Mouse (Mus musculus) midbrain, postnatal 0 days (tissue): Measurements from ENCODE around the gene Rnf144a. TPM values are rescaled to one million over a fixed set of nuclear protein-coding genes. Genes with fewer than 3 reads are reported as not detected.

ENCODE experiments used
- ATAC-seq: fragments of 200-750 bp; cut with Nextera tagmentation; 2 replicates; pipeline ENCODE4 v1.8.0; 2017; ENCODE audit warnings: moderate number of reproducible peaks, mild to moderate bottlenecking, moderate TSS enrichment, moderate library complexity; ENCODE audit not compliant: low FRiP score
- DNase-seq: peaks from one replicate; pipeline ENCODE4 v3.0.0-alpha.2; 2015; ENCODE audit warnings: low spot score
- H3K27ac ChIP-seq: fragments of 300-500 bp; sonication (generic); 2 replicates; pipeline ENCODE4 v1.5.1; 2014; ENCODE audit warnings: low read depth, mild to moderate bottlenecking, low read length, mixed read lengths
- H3K27me3 ChIP-seq: fragments of 300-500 bp; sonication (generic); 2 replicates; pipeline ENCODE4 v1.6.1; 2014; ENCODE audit warnings: low read length, control low read depth, mixed read lengths; ENCODE audit not compliant: insufficient read depth
- H3K36me3 ChIP-seq: fragments of 300-500 bp; sonication (generic); 2 replicates; pipeline ENCODE4 v1.6.1; 2014; ENCODE audit warnings: low read length, control low read depth, mixed read lengths; ENCODE audit not compliant: insufficient read depth
- H3K4me1 ChIP-seq: fragments of 300-500 bp; sonication (generic); 2 replicates; pipeline ENCODE4 v1.6.1; 2014; ENCODE audit warnings: mild to moderate bottlenecking, control low read depth, antibody characterized with exemption, low read length, mixed read lengths; ENCODE audit not compliant: insufficient read depth
- H3K4me2 ChIP-seq: fragments of 300-500 bp; sonication (generic); 2 replicates; pipeline ENCODE4 v1.6.1; 2014; ENCODE audit warnings: low read depth, mild to moderate bottlenecking, low read length, mixed read lengths; ENCODE audit not compliant: poor library complexity, severe bottlenecking
- H3K4me3 ChIP-seq: fragments of 300-500 bp; sonication (generic); 2 replicates; pipeline ENCODE4 v1.5.1; 2014; ENCODE audit warnings: low read depth, mild to moderate bottlenecking, low read length, moderate library complexity
- H3K9ac ChIP-seq: fragments of 300-500 bp; sonication (generic); replicated peaks from 2 replicates; pipeline ENCODE4 v1.6.1; 2014; ENCODE audit warnings: mild to moderate bottlenecking, low read length, moderate library complexity, mixed read lengths; ENCODE audit not compliant: poor library complexity, severe bottlenecking
- H3K9me3 ChIP-seq: fragments of 300-500 bp; sonication (generic); 2 replicates; pipeline ENCODE4 v1.6.1; 2016; ENCODE audit warnings: low read length, control low read depth
- CTCF ChIP-seq: IDR thresholded peaks from 2 replicates; pipeline ENCODE4 v1.5.1; 2016; ENCODE audit warnings: antibody characterized with exemption, mild to moderate bottlenecking
- WGBS: fragments of 180-500 bp; shearing (Covaris S2); extraction: QIAGEN DNeasy Blood & Tissue Kit; methylation state at CpG from one replicate; pipeline ENCODE4 v1.1.7; 2014; 5-methylcytosine and 5-hydroxymethylcytosine counted together
- polyA plus RNA-seq: library from polyadenylated mRNA; unstranded; fragments of >200 nt; fragmentation: Nextera tagmentation; extraction: Ambion mirVana; gene quantifications from 2 replicates; pipeline ENCODE4 v1.2.1, GENCODE M21; 2015
- total RNA-seq: library from RNA; depleted of rRNA; stranded (reverse); fragments of >200 nt; gene quantifications from 2 replicates; pipeline ENCODE4 v1.2.3, GENCODE M21; 2014

Gene Rnf144a
- total and polyA plus RNA-seq, 2 experiments from 2014 or later: 22.0 to 32.0 TPM

DNA sequence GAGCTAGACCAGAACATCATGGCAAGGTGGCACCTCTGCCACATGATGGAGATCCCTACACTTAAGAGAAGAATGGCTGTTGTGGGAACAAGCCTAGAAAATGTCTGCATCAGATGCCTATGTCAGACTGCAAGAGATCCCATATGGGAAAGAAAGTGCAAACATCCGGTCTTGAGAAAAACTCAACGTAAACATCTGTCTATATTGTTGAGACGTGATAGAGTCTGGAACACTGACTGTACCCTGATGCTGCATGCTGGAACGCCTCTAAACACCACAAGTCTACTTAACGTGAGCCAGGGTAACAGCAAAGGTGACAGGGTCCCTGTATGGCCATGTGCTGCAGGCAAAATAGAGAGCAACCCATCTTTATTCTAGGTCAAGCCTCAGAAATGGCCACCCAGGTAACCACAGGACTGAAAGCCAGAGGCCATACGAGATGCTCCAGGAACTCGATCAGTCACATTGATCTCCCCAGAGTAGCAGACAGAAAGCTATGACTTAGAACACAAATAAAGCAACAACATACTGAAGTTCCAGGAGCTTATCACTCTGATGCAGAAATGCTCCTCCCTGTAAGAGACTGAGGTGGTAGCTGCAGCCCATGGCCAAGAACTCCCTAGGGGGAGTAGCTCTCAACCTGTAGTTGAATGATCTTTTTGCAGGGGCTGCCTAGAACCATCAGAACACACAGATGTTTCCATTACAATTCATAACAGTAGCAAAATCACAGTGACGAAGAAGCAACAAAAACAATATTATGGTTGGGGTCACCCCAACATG, 38.3 kb downstream of the Rnf144a start:
- 0 out of 2 replicates have a peak, but pooled peaks cover 4% of the 10 kb centered on the region for H3K36me3 ChIP-seq
- H3K4me1 ChIP-seq: no peaks in the 10 kb centered on the region
- DNase-seq (no peak), ATAC-seq (no peak)
- H3K9me3 ChIP-seq: no peaks in the 10 kb centered on the region
- no peak for TF ChIP-seq CTCF
- H3K27me3 ChIP-seq: no peaks in the 10 kb centered on the region
- H3K4me2 ChIP-seq: no peak overlapping the region
- no peak overlapping the region for H3K9ac ChIP-seq
- H3K27ac ChIP-seq: no peak overlapping the region
- no peak overlapping the region for H3K4me3 ChIP-seq
- WGBS: 94% methylated on average over 8 of the region's 8 CpGs

DNA sequence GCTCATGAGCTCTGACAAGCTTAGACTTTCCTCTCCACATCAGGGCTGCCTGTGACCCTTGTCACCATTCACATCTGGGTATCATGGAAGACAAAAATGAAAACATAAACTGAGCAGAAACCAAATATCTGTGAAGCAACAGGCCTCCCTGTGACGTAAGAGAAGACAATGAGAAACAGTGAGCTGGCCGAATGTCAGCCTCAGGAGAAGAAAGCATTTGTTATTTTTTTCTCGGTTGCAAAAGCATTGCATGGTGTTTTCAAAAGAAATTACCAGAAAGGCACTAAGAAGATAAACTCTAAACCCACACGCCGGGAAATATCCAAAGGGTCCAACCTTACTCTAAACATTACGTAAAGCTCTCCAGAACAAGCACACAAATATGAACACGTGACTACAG, 41.3 kb downstream of the Rnf144a start:
- WGBS: 85% methylated on average over 7 of the region's 7 CpGs

DNA sequence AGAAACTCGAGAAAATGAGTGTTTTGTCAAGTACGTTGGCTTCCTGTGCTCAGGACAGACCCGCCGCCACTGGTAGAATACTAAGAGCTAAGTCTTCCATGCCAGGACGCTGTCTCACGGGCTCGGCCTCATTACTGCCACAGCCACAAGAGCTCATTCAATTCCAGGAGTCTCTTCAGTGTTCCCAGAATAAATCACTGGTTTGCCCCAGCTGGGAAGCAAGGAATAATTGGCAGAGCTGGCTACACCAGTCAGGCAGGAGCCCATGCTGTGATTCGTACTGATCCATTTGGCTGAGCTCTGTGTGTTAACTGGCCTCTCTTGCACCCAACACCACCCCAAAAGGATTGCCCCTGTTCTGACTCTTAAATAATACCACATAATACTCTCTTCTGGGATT, 45.0 kb downstream of the Rnf144a start:
- Histone ChIP-seq H3K9me3 (no peaks in the 10 kb centered on the region), H3K9ac (no peak overlapping the region), H3K27me3 (no peaks in the 10 kb centered on the region), H3K4me3 (no peak overlapping the region), H3K36me3 (no peaks in the 10 kb centered on the region), H3K4me1 (no peaks in the 10 kb centered on the region), H3K27ac (0 out of 2 replicates have a peak overlapping the region, but pooled peaks have one; percentile 18), H3K4me2 (no peak overlapping the region)
- ATAC-seq: peak; percentile 62; the same call in 1 of the 2 replicates
- 72% methylated on average over 8 of the region's 8 CpGs for WGBS
- DNase-seq: peak; percentile 79
- TF ChIP-seq CTCF: no peak

More for the DNA sequence above, 41.3 kb downstream of the Rnf144a start:
- Histone ChIP-seq H3K9me3 (no peaks in the 10 kb centered on the region), H3K27ac (no peak overlapping the region), H3K4me3 (no peak overlapping the region), H3K27me3 (no peaks in the 10 kb centered on the region), H3K4me2 (no peak overlapping the region), H3K4me1 (no peaks in the 10 kb centered on the region), H3K9ac (no peak overlapping the region), H3K36me3 (no peaks in the 10 kb centered on the region)
- ATAC-seq (no peak), DNase-seq (no peak)
- TF ChIP-seq CTCF: no peak

DNA sequence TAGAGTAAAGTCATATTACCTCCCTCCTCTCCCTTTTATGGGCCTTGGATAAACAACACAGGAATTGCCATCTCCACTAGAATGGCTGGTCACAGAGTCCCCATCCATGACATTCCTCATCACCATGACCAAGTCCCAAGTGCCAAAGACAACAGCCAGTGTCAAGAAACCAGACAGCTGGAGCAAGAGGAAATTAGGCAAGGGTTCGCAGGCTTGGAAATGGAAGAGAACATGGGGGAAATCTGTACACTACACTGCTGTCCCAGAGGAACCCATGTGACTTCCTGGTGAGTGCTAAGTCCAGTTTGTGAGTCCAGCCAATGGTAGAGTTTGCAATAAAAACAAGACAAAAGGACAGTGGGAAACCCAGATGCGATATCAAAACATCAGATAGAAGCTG, 47.7 kb downstream of the Rnf144a start:
- WGBS: 90% methylated on average over 2 of the region's 2 CpGs

GRCm38 (mm10) chr12:26366372-26366771, 48.7 kb downstream of the Rnf144a start:
- TF ChIP-seq CTCF: no peak
- no peak overlapping the region for H3K4me3 ChIP-seq
- no peak overlapping the region for H3K4me2 ChIP-seq
- H3K27ac ChIP-seq: no peak overlapping the region
- no peak for DNase-seq
- H3K9ac ChIP-seq: no peak overlapping the region
- H3K9me3 ChIP-seq: no peaks in the 10 kb centered on the region
- 0 out of 2 replicates have a peak, but pooled peaks cover 2% of the 10 kb centered on the region for H3K36me3 ChIP-seq
- no peak for ATAC-seq
- no peaks in the 10 kb centered on the region for H3K27me3 ChIP-seq
- peaks cover under 1% of the 10 kb centered on the region; the same call in 1 of the 2 replicates for H3K4me1 ChIP-seq
- 95% methylated on average over 4 of the region's 4 CpGs for WGBS

More for the DNA sequence above, 47.7 kb downstream of the Rnf144a start:
- no peak overlapping the region for H3K4me3 ChIP-seq
- no peak for DNase-seq
- H3K9ac ChIP-seq: no peak overlapping the region
- no peak for ATAC-seq
- H3K4me1 ChIP-seq: no peaks in the 10 kb centered on the region
- no peaks in the 10 kb centered on the region for H3K9me3 ChIP-seq
- H3K4me2 ChIP-seq: no peak overlapping the region
- 0 out of 2 replicates have a peak, but pooled peaks cover 2% of the 10 kb centered on the region for H3K36me3 ChIP-seq
- H3K27me3 ChIP-seq: no peaks in the 10 kb centered on the region
- H3K27ac ChIP-seq: no peak overlapping the region
- no peak for TF ChIP-seq CTCF
